Mouse (Mus musculus): Measurements from ENCODE around the gene Sowahb.

- TF ChIP-seq CTCF (IDR thresholded peaks at IDR 0.05) (no peak), EP300 (IDR thresholded peaks at IDR 0.05) (no peak)
Measured at GRCm38 (mm10) chr5:93041276-93041675, 3.5 kb downstream of the Sowahb start.

All from lung, postnatal 0 days (tissue).